ENCODE assay signal across 15 mouse cellular contexts in genomic region chr19:48259223-48259622, GRCm38 (mm10). TPM values are rescaled to one million over a fixed set of nuclear protein-coding genes. Genes with fewer than 3 reads are reported as not detected.
DNase-seq lines count a peak whose midpoint lies in the region; ATAC-seq and TF ChIP-seq lines count a peak whose summit lies in the region.
"Had no signal": no experiment of that assay in that cellular context is flagged by ENCODE, and none has a peak within 500 bp of the region (broad histone marks: within the 10 kb centered on the region; RNA-seq: fewer than 3 reads in every experiment).

No protein-coding gene starts in this region.

- H3K4me3 ChIP-seq in kidney, embryonic 15.5 days (replicated peaks), result no peak overlapping the region
- no peak overlapping the region for H3K4me3 ChIP-seq in ES-E14 (ENCODE audit: insufficient read depth in 1 of 2, low read depth in 1 of 2, low read length in 2 of 2, poor library complexity in 1 of 2, severe bottlenecking in 1 of 2)
- H3K4me3 ChIP-seq in liver, embryonic 11.5 days (ENCODE audit: low read depth, low read length), result no peak overlapping the region
- H3K4me3 ChIP-seq: forebrain, embryonic 12.5 days; heart, adult 2 months; hindbrain, embryonic 15.5 days had no signal

- no peaks in the 10 kb centered on the region for H3K27me3 ChIP-seq in kidney, embryonic 15.5 days
- no peaks in the 10 kb centered on the region for H3K27me3 ChIP-seq in liver, embryonic 11.5 days (replicated peaks; ENCODE audit: control insufficient read depth, insufficient read depth, low read length)
- H3K27me3 ChIP-seq: forebrain, embryonic 12.5 days; hindbrain, embryonic 15.5 days had no signal

- ATAC-seq in kidney, embryonic 15.5 days (replicated peaks; ENCODE audit: low FRiP score), result no peak
- ATAC-seq in liver, embryonic 11.5 days (replicated peaks; ENCODE audit: low FRiP score), result no peak
- ATAC-seq: midbrain, embryonic 16.5 days had no signal

- H3K9me3 ChIP-seq in kidney, embryonic 15.5 days (replicated peaks), result no peaks in the 10 kb centered on the region
- no peaks in the 10 kb centered on the region for H3K9me3 ChIP-seq in ES-E14 (ENCODE audit: control insufficient read depth, insufficient read depth, low read depth, low read length)
- no peaks in the 10 kb centered on the region for H3K9me3 ChIP-seq in liver, embryonic 11.5 days (ENCODE audit: control insufficient read depth, low read length)
- H3K9me3 ChIP-seq: forebrain, embryonic 12.5 days; hindbrain, embryonic 15.5 days had no signal

- no peak overlapping the region for H3K4me2 ChIP-seq in kidney, embryonic 15.5 days
- H3K4me2 ChIP-seq in liver, embryonic 11.5 days, result no peak overlapping the region
- H3K4me2 ChIP-seq: forebrain, embryonic 12.5 days; hindbrain, embryonic 15.5 days had no signal

- no peaks in the 10 kb centered on the region for H3K36me3 ChIP-seq in kidney, embryonic 15.5 days
- no peaks in the 10 kb centered on the region for H3K36me3 ChIP-seq in ES-E14 (ENCODE audit: control insufficient read depth, insufficient read depth, low read length, poor library complexity, severe bottlenecking)
- no peaks in the 10 kb centered on the region for H3K36me3 ChIP-seq in liver, embryonic 11.5 days (ENCODE audit: control insufficient read depth, insufficient read depth, low read length)
- H3K36me3 ChIP-seq: forebrain, embryonic 12.5 days; hindbrain, embryonic 15.5 days had no signal

- in situ Hi-C loops in ES-E14 (cut with MboI; ENCODE audit: low sequenced_read_pairs in 2 of 2, unreplicated experiment in 2 of 2), result no loop called here

- DNase-seq in kidney, postnatal 10 days, result peak; percentile 51
- DNase-seq in ES-CJ7 (ENCODE audit: low read depth, low spot score) (peak; percentile 27), ES-E14 (ENCODE audit: low read depth, low spot score) (peak; percentile 38)
- DNase-seq in left cerebral cortex, postnatal 25 days (ENCODE audit: low spot score in 2 of 2), result peak; percentile 28 to 73
- DNase-seq in liver, embryonic 11.5 days (ENCODE audit: low spot score), result no peak
- no peak for DNase-seq in spleen, postnatal 4 days (ENCODE audit: low spot score in 2 of 2)
- DNase-seq: heart, adult 2 months; liver; lung, postnatal 14 days; thymus, postnatal 36 days had no signal

- no peak overlapping the region for H3K27ac ChIP-seq in kidney, embryonic 15.5 days
- H3K27ac ChIP-seq in ES-E14 (ENCODE audit: insufficient read depth, low read depth, low read length, poor library complexity, severe bottlenecking), result no peak overlapping the region
- no peak overlapping the region for H3K27ac ChIP-seq in liver, embryonic 11.5 days (ENCODE audit: low read depth, low read length)
- H3K27ac ChIP-seq: forebrain, embryonic 12.5 days; heart, adult 2 months; hindbrain, embryonic 15.5 days had no signal

- WGBS in kidney, embryonic 15.5 days, result 52% methylated on average over 7 of the region's 7 CpGs
- 69% methylated on average over 7 of the region's 7 CpGs for WGBS in liver, embryonic 11.5 days

- H3K4me1 ChIP-seq in kidney, embryonic 15.5 days, result no peaks in the 10 kb centered on the region
- no peaks in the 10 kb centered on the region for H3K4me1 ChIP-seq in ES-E14 (ENCODE audit: control insufficient read depth in 2 of 2, insufficient read depth in 2 of 2, low read length in 2 of 2, poor library complexity in 1 of 2)
- H3K4me1 ChIP-seq in liver, embryonic 11.5 days (replicated peaks; ENCODE audit: control insufficient read depth, insufficient read depth, low read length), result no peaks in the 10 kb centered on the region
- H3K4me1 ChIP-seq: hindbrain, embryonic 15.5 days had no signal

- intact Hi-C loops in left cerebral cortex, postnatal 25 days (cut with DNase I), result no loop called here

- H3K9ac ChIP-seq in kidney, embryonic 15.5 days, result no peak overlapping the region
- no peak overlapping the region for H3K9ac ChIP-seq in ES-E14 (ENCODE audit: insufficient read depth, low read depth, low read length, poor library complexity, severe bottlenecking)
- H3K9ac ChIP-seq in liver, embryonic 11.5 days (ENCODE audit: low read depth, low read length), result no peak overlapping the region
- H3K9ac ChIP-seq: forebrain, embryonic 12.5 days; hindbrain, embryonic 15.5 days had no signal

TF ChIP-seq in ES-E14, 5 proteins besides CTCF, POLR2A, EP300 and RAD21:
- TF ChIP-seq CHD2 (IDR thresholded peaks at IDR 0.05; ENCODE audit: low read depth, low read length) (no peak), ZC3H11A (IDR thresholded peaks at IDR 0.05; ENCODE audit: borderline replicate concordance, low read depth, low read length) (no peak), ZNF384 (IDR thresholded peaks at IDR 0.05; ENCODE audit: low read depth, low read length) (no peak), HCFC1 (IDR thresholded peaks at IDR 0.05; ENCODE audit: borderline replicate concordance, insufficient read depth, low read length) (no peak), MAFK (IDR thresholded peaks at IDR 0.05; ENCODE audit: insufficient read depth, low read depth, low read length) (no peak)

RNA-seq across cellular contexts. Expression of gene Sorcs3, which starts 53.4 kb away (rescaled TPM):
- polyA plus RNA-seq in kidney, embryonic 15.5 days (2015; fragmentation: Nextera tagmentation; extraction: Ambion mirVana), result 1.0 and 1.1 TPM in 2 replicates
- 0.05 TPM in 1 of 2 replicates, not detected in the other for total RNA-seq in ES-E14 (2012; rRNA removed)
- 10 to 100 TPM; 41.1 to 41.7 TPM for total RNA-seq in left cerebral cortex, postnatal 25 days (2021)
- polyA plus RNA-seq in liver, embryonic 11.5 days (2014; fragmentation: Nextera tagmentation; extraction: Ambion mirVana), result 0.34 and 0.48 TPM in 2 replicates
- total RNA-seq: common myeloid progenitor, adult 5-6 weeks; heart, adult 2 months had no signal
- polyA plus RNA-seq: heart, adult 2 months had no signal

Comparison
In these comparisons a context has a peak if more than half of its experiments do, and no peak if none do; other contexts are left out.
1. DNase-seq: peak in kidney, postnatal 10 days (single experiment), ES-CJ7 (single experiment), ES-E14 (single experiment) and left cerebral cortex, postnatal 25 days (2 of 2); none in liver, embryonic 11.5 days (single experiment) and spleen, postnatal 4 days (0 of 2).
2. RNA of gene Sorcs3, which starts 53.4 kb away (total RNA-seq): 41.1 to 41.7 TPM in left cerebral cortex, postnatal 25 days; 0.05 TPM in ES-E14; every median in the first group is over 10 times any median in the second.